Comparison of ENCODE assay signal across 30 mouse cellular contexts in the genomic region with DNA sequence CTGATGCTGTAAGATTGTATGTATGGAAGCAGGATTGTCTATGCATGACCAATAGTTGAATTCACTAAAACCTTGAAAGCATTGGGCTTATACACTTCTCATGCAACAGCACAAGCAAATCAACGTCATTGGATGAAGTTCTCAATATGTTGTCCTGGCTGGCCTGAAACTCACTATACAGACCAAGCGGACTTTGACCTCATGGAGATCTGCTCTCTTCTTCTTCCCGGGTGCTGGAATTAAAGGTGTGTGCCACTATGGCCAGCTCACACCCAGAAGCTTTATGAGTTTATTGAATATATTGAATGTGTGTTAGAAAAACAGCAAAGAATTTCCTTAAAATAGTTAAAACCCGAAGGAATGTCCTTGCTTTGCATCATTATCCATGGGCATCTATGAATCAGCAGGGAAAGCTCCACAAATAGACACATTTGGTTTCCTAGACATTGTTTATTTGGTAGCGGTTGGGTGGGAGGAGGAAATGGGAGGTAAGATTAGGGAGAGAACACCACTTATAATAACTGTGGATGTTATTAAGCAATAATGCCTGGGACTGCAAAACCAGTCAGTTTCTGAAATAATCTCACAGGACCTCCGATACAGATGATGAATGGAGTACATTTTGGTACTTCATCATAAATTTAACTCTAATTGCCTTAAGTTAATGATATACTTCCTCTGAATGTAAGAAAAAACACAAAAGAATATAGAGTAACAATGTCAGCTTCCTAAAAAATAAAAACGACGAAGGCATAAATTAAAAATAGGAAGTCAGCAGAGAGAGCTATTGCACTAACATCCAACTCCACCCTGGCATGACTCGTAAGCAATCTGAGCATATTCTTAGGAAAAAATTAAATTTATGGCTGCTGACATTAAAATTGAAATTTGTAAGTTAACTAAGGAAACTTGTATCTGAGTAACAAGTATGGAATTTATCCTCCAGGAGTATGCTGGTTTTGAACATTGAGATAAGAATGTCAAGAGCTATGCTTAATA.
DNase-seq lines count a peak whose midpoint lies in the region; ATAC-seq and TF ChIP-seq lines count a peak whose summit lies in the region.
"Had no signal": no experiment of that assay in that cellular context is flagged by ENCODE, and none has a peak within 500 bp of the region (broad histone marks: within the 10 kb centered on the region; RNA-seq: fewer than 3 reads in every experiment).

No protein-coding gene starts in this region.

- H3K27me3 ChIP-seq in liver, adult 2 months (ENCODE audit: control insufficient read depth, insufficient read depth, low read length): no peaks in the 10 kb centered on the region
- no peaks in the 10 kb centered on the region for H3K27me3 ChIP-seq in liver, embryonic 12.5 days (replicated peaks)
- no peaks in the 10 kb centered on the region for H3K27me3 ChIP-seq in intestine, embryonic 15.5 days (replicated peaks)
- H3K27me3 ChIP-seq: embryonic facial prominence, embryonic 13.5 days; forebrain, embryonic 15.5 days; neural tube, embryonic 12.5 days had no signal

- no peaks in the 10 kb centered on the region for H3K9me3 ChIP-seq in liver, embryonic 12.5 days (replicated peaks)
- no peaks in the 10 kb centered on the region for H3K9me3 ChIP-seq in intestine, embryonic 15.5 days
- H3K9me3 ChIP-seq: embryonic facial prominence, embryonic 13.5 days; forebrain, embryonic 10.5 days; forebrain, embryonic 15.5 days; neural tube, embryonic 12.5 days had no signal

- no peak overlapping the region for H3K9ac ChIP-seq in liver, adult 2 months (ENCODE audit: low read depth, low read length)
- no peak overlapping the region for H3K9ac ChIP-seq in liver, embryonic 12.5 days
- H3K9ac ChIP-seq in intestine, embryonic 15.5 days: no peak overlapping the region
- H3K9ac ChIP-seq: embryonic facial prominence, embryonic 13.5 days; forebrain, embryonic 15.5 days; neural tube, embryonic 12.5 days had no signal

- no peaks in the 10 kb centered on the region for H3K36me3 ChIP-seq in liver, adult 2 months (ENCODE audit: control insufficient read depth, insufficient read depth, low read length)
- H3K36me3 ChIP-seq in liver, embryonic 12.5 days: no peaks in the 10 kb centered on the region
- H3K36me3 ChIP-seq in intestine, embryonic 15.5 days: no peaks in the 10 kb centered on the region
- H3K36me3 ChIP-seq: embryonic facial prominence, embryonic 13.5 days; forebrain, embryonic 10.5 days; forebrain, embryonic 15.5 days; neural tube, embryonic 12.5 days had no signal

- no peak overlapping the region for H3K4me3 ChIP-seq in liver, adult 2 months (ENCODE audit: insufficient read depth, low read depth, low read length)
- H3K4me3 ChIP-seq in liver, embryonic 12.5 days: no peak overlapping the region
- H3K4me3 ChIP-seq in intestine, embryonic 15.5 days (replicated peaks): no peak overlapping the region
- H3K4me3 ChIP-seq: embryonic facial prominence, embryonic 13.5 days; forebrain, embryonic 10.5 days; forebrain, embryonic 15.5 days; gastrocnemius, adult 2 months; neural tube, embryonic 12.5 days had no signal

- intact Hi-C loops in left cerebral cortex, postnatal 10 days (cut with DNase I): no loop called here

- no peaks in the 10 kb centered on the region for H3K79me2 ChIP-seq in liver, adult 2 months (ENCODE audit: control insufficient read depth, insufficient read depth, low read length)

- ATAC-seq in liver, embryonic 12.5 days: no peak
- peak; percentile 89 for ATAC-seq in intestine, embryonic 15.5 days
- peak; percentile 62 for ATAC-seq in megakaryocyte, adult 5-6 weeks (ENCODE audit: poor library complexity, severe bottlenecking)
- ATAC-seq: activated CD4-positive, CD25-positive, alpha-beta regulatory T cell, adult 4 months; forebrain, embryonic 15.5 days; hindbrain, postnatal 0 days; lung, postnatal 0 days; midbrain, embryonic 16.5 days had no signal

- TF ChIP-seq CTCF in liver, adult 2 months (IDR thresholded peaks at IDR 0.05; ENCODE audit: low read depth, low read length): no peak

- no peak for TF ChIP-seq POLR2A in liver, adult 2 months (IDR thresholded peaks at IDR 0.05; ENCODE audit: extremely low read depth, insufficient read depth, low read length)

- 70% methylated on average over 9 of the region's 9 CpGs for WGBS in liver, adult 2 months
- 63% methylated on average over 9 of the region's 9 CpGs for WGBS in liver, embryonic 12.5 days (ENCODE audit: insufficient replicate concordance)
- 65% methylated on average over 9 of the region's 9 CpGs for WGBS in intestine, embryonic 15.5 days

- no peak overlapping the region for H3K4me2 ChIP-seq in liver, embryonic 12.5 days
- no peak overlapping the region for H3K4me2 ChIP-seq in intestine, embryonic 15.5 days (replicated peaks)
- H3K4me2 ChIP-seq: embryonic facial prominence, embryonic 13.5 days; forebrain, embryonic 15.5 days; midbrain, embryonic 11.5 days; neural tube, embryonic 12.5 days had no signal

- peak; percentile 6 for DNase-seq in liver, adult 2 months (ENCODE audit: extremely low read depth, low read depth, low spot score)
- DNase-seq in left cerebral cortex, postnatal 10 days (ENCODE audit: extremely low spot score in 1 of 2, low spot score in 2 of 2): no peak
- no peak for DNase-seq in layer of hippocampus, adult 18-20 months (ENCODE audit: low spot score in 2 of 2)
- no peak for DNase-seq in MN1 (ENCODE audit: low spot score)
- DNase-seq: adrenal gland, adult 8-10 months; cerebellum, adult 9-10 months; cerebellum, postnatal 36 days; gastrocnemius, adult 2 months; gastrocnemius, postnatal 36 days; kidney, adult 11 months; kidney, postnatal 36 days; layer of hippocampus, postnatal 36 days; liver; lung, adult 18-20 months; right cerebral cortex, adult 18-20 months; spleen, adult 18-20 months; thymus, adult 18-20 months; thymus, postnatal 25 days had no signal

- no peaks in the 10 kb centered on the region for H3K4me1 ChIP-seq in liver, adult 2 months (ENCODE audit: control insufficient read depth, insufficient read depth, low read length)
- H3K4me1 ChIP-seq in liver, embryonic 12.5 days: no peaks in the 10 kb centered on the region
- H3K4me1 ChIP-seq in intestine, embryonic 15.5 days (replicated peaks): no peaks in the 10 kb centered on the region
- H3K4me1 ChIP-seq: embryonic facial prominence, embryonic 13.5 days; forebrain, embryonic 10.5 days; forebrain, embryonic 15.5 days; neural tube, embryonic 12.5 days had no signal

- H3K27ac ChIP-seq in liver, adult 2 months (replicated peaks; ENCODE audit: insufficient read depth, low read depth, low read length): peak overlapping the region; percentile 51; the same call in 1 of the 2 replicates
- H3K27ac ChIP-seq in liver, embryonic 12.5 days: no peak overlapping the region
- no peak overlapping the region for H3K27ac ChIP-seq in intestine, embryonic 15.5 days
- H3K27ac ChIP-seq: embryonic facial prominence, embryonic 13.5 days; forebrain, embryonic 10.5 days; forebrain, embryonic 15.5 days; gastrocnemius, adult 2 months; hindbrain, postnatal 0 days; neural tube, embryonic 12.5 days had no signal
